Mouse (Mus musculus): ENCODE measurements at regions not wholly inside any gene's neighbourhood (a gene's known extent, or its start where the extent isn't known, plus 50 kb on each side); places are given as distances from the start of the nearest gene placed in this dataset.
"Not testable (repeated sequence)": the region's sequence is repeated elsewhere in the genome, so short reads cannot be mapped to it uniquely, and the experiment has no call there.

DNA sequence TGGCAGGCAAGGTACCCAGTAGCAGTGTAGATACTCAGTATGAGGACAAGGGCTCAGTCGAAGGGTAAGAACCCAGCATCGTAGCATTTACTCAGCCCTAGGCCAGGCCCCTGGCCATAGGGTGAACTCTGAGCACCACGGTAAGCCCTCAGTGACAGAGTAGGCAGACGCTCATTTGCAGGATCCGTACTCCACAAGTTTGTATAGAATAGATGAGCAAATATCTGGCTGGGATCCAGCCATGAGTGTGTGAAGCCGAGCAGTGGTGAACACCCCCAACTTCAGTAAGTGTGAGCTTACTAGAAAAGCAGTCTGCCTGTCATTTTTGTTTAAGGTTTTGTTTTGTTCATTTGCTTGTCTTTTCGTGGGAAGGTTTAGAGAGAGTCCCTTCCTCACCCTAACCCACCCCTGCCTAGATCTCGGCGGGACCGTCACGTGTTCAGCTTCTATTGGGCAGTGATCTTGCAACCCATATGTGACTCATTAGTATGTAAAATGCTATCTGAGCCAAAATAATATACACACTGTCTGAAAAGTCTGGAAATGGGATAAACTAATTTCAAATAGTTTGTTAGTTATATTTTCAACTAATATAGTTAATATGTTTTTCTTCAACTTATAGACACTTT, 76.3 kb downstream of the Gm5447 start:
- DNase-seq (ENCODE audit: low spot score in 2 of 2), result no peak

DNA sequence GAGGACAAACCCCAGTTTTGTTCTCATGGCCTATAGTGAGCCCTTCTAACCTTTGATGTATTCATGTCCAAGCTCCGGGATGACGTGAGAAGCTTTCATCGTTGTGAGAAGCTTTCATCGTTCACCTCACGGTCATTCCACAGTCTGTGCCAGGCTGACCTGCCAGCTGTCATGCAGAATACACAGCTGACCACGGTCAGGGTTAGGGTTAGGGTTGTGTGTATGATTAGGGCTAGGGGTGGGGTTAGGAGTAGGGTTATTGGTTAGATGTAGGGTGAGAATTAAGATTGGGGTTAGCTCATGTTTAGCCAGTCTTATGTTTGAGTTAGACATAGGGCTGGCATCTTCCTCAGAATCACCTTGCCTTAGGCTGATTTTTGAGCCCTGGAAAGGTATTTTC, 77.6 kb downstream of the Gm5447 start:
- DNase-seq (ENCODE audit: low spot score in 2 of 2), result not testable (repeated sequence)

DNA sequence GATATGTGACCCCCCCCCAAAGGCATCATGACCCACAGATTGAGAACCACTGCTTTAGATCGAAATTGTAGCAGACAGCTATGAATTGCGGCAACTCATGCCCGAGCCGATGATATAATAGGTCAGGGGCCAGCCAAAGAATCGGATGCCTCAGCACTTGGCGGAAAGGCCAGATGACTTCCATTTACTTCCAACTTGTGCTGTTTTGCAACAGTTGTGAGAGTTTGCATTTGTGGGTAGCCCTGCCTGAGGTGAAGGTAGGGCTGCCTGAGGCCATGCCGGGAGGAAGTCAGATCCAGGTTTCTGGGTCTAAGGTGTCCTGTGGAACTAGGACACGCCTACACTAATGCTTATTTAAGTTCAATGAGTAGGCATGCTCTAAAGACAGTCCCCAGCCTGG, 80.4 kb downstream of the Gm5447 start:
- no peak for DNase-seq (ENCODE audit: low spot score in 2 of 2)

DNA sequence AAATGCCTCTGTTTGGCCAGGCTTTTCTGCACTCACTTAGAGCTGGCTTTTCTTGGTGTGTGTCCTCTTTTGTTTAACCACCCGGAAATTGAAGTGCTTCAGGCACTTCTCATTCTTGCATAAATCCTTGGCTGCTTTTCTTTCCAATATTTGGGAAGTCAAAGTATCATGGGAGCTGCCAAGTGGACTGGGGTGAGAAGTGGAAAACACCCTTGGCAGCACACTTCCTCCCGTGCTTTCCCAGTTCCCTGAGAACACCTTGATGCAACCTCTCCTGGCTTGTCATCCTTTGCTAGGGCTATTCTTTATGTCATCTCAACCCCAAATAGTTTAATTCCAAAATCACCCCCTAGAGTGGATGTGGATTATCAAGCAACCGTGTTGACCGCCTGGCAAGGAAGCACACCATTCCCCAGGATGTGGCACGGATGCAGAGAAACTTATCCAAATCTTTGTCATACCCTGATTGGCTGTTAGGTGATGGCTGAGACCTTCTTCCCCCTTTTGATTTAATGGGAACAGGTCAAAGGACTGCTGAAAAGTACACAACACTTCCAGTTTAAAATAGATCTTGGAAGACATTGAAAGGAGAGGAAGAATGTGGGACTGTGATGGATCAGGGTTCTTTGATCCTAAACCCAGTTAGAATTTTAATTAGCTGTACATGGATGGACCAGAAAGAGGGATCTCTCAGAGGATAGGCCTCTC, 81.5 kb downstream of the Gm5447 start:
- DNase-seq (ENCODE audit: low spot score in 2 of 2), result no peak

DNA sequence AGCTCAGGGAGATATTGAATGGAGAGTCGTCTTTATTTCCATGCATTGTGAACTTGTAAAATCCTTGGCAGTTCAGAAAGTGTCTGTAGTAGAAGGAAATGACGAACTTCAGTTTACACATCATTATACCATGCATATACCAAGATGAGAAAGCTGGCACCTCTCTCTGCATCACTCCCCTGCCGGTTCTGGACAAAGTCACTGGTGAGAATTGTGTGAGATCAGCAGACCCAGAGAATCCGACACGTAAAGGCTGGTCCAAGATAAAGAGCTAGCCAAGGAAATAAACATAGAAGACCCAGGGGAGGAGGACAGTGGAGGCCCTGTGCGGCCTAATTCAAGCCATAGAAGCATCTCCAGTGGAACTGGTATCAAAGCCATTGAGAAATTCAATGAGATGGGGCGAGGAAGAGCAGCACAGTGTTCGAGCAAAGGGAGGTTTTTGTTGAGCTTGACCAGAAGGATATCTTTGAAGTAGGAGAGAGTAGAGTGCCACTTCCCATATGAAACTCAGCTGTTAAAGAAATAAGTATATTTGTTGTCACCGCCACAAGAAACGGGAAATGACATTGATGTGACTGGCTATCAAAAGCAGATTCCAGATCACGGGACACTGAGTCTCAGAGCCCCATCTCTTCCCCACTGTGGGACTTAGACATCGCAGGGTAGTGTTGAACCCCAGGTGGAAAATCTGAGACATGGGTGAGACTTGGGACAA, 82.3 kb downstream of the Gm5447 start:
- no peak for DNase-seq (ENCODE audit: low spot score in 2 of 2)

DNA sequence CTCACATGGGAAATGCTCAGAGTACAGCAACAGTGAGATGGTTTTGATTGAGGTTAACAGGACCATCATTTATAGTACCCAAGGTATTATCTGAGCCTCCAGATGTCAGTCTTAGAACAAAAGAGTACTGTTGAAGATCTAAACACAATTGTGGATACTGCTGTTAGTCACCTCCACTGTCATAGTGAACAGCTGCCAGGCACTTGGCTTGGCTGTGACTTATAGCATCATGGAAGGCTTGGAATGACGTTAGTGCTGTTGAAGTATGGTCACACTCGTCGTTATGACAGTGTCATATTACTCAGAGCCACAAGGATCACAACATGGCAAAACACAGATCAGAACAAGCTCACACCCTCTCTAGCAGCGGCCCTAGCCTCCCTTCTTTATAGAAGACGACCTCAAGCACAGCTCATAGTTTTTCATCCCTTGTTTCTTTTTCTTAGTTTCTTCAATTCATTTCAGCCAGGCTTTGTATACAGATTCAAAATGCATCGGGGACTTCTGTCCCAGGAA, 87.0 kb downstream of the Gm5447 start:
- no peak for DNase-seq (ENCODE audit: low spot score in 2 of 2)

DNA sequence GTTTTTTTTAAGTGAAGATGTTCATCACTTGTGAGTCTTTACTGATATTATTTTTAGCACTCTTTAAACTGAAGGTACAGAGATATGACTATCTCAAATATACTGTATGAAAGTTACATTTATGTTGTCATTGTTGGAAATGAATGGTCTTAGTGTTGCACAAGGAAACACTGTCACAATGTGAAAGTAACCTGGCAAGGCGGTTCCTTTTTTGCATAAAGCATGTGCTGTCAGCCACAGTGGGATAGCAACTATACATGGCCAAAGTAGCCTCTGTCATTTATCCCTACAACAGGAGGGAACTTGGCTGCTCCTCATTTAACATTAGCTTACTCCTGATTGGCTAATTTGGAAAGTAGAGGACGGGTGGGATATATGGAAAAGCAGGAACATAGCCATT, 94.3 kb downstream of the Gm5447 start:
- DNase-seq (ENCODE audit: low spot score in 2 of 2), result no peak

DNA sequence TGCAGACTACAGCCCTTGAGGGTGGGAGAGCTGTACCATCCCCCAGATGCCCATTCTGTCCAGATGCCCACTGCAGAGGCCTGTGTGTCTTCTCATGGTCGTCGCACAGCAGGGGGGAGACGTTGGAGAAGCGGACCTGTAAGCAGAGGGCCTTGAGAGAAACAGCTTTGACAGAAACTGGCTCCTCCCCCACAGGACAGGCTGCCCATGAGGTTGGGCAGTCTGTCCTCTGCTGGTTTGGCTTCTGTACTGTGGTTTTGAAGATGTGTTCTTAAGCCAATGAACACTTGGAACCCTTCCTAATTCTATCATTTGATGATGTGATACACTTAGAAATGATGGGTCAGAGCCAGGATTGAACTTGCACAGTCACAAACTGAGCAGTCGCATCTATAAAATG, 102.5 kb downstream of the Gm5447 start:
- DNase-seq (ENCODE audit: low spot score in 2 of 2), result no peak

DNA sequence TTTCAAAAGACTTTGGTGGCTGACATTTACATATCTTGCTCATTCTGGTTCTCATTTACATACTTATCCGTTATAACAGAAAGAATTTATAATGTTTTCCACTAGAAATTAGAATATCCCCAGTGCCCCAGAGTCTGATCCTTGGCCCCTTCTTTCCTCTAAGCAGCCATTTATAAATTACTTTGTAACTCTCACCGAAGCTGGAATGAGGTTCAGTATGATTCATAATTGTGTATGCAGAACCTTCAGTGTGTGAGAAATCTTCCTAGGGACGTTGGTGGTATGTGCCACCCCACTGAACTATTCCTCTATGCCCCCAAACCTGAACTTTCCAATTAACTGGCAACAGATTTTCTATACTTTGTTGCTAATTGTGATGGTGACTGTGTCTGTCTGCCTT, 104.7 kb downstream of the Gm5447 start:
- no peak for DNase-seq (ENCODE audit: low spot score in 2 of 2)

DNA sequence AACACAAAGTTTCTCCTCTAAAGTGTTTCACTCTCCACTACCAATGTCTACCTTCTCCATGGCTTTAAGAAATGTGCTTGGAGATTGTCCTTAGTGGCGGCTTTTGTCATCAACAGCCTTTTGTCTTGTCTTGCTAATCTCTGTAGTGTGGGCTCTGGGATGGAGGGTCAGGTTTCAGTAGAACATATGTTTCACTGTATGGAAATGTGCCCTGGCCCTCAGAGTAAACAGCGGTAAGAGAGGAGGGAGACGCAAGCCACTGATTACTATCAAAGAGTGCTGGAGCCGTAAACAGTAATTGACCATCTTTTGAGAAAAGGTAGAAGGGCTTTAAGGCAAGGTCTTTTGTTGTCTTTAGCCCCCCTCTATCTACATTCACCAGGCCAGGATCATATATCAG, 106.2 kb downstream of the Gm5447 start:
- no peak for DNase-seq (ENCODE audit: low spot score in 2 of 2)

DNA sequence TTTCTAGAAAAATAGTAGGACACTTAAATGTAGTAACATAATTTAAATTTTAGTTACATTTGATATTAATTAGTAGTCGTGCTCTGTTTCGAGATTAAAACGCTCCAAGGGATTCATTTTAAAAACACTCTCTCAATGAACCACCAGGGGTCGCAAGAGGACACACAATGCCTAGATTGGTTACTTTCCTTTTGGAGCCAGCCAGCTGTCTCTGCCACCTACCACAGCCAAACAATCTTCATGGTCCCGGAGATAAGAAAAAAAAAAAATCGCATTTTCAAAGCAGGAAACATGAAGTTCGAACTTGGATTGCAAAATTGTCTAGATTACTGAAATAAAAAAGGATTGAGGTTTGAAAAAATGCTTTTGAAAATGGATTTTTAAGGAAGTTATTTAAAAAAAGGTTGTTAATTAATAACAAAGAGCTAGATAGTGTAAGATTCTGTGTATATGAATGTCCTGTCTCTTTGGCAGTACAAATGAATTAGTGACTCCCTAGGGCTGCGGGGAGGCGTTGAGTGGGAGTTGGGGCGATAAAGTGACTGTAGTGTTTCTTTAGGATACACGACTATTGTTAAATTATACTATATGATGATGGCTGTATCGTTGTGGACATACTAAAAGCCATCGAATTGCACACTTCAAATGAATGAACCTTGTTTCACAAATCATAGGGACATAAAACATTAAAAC, 108.6 kb downstream of the Gm5447 start:
- DNase-seq (ENCODE audit: low spot score in 2 of 2), result peak; percentile 42 to 92

DNA sequence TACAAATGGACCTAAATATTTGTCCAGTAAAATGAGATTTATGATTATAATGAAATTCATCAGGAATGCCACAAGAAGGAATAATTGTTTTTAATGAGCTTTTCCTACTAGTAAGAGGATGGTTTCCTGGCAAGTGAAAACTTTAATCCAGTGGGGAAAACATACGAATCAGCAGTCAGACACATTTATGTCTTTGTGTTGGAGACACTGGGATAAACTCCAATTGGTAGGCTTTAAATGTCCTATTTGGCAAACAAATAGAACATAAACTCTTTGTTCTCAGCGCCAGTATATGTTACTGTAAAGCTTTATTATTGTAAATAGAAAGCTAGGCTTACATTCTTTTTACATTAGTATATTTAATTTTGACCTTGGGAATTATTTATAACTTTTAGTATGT, 127.0 kb downstream of the Gm5447 start:
- no peak for DNase-seq (ENCODE audit: low spot score in 2 of 2)

DNA sequence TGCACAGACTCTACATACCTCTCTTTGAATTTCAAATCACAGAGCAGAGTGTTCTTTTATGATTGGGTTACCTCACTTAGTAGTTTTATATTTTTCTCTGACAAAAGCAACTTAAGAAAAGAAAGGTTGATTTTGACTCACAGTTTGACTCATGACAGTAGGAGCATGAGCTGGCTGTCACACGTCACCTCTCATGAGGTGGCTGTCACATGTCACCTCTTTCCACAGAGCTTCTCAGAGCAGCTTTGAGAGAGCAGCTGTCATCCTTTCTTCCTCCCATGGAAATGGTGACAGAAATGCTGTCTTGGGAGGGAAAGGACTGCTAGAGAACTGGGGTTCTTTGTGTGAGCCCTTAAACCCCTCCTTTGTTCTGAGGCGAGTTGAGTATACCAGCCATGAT, 133.4 kb downstream of the Gm5447 start:
- DNase-seq (ENCODE audit: low spot score in 2 of 2), result no peak

DNA sequence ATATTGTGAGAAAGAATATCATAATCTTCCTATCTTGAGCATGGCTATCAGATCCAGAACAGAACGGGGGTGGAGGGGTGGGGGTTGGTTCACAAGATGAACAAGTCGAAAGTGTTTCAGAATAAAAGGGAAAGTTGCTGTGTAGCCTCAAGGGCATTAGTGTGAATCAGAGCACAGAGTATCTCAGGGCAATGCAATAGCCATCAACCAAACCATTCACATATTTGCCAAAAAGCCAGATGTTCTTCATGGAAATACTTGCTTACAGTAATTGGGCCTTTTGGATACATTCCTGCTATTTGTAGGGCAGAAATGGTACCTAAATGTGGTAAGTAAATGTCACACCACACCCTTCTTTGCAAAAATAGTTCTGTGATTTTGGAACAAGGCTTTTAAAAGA, 135.2 kb downstream of the Gm5447 start:
- DNase-seq (ENCODE audit: low spot score in 2 of 2), result no peak

DNA sequence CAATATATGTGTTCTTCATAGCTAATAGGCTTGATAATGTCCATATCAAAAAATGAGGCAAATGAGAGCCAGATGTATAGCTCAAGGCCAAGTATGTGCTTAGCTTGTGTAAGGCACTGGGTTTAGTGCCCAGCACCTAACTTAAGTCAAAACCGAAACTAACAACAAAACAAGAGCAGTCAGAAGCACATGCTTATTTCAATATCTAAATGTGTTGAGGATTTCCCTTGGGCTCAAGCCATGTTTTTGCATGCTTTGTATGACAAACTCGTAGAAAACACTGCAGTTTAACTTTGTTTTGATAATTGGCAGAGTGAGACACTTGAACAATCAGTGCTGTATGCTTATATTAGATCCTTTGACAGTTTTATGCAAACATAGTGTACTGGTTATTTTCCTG, 148.7 kb downstream of the Gm5447 start:
- DNase-seq (ENCODE audit: low spot score in 2 of 2), result no peak

DNA sequence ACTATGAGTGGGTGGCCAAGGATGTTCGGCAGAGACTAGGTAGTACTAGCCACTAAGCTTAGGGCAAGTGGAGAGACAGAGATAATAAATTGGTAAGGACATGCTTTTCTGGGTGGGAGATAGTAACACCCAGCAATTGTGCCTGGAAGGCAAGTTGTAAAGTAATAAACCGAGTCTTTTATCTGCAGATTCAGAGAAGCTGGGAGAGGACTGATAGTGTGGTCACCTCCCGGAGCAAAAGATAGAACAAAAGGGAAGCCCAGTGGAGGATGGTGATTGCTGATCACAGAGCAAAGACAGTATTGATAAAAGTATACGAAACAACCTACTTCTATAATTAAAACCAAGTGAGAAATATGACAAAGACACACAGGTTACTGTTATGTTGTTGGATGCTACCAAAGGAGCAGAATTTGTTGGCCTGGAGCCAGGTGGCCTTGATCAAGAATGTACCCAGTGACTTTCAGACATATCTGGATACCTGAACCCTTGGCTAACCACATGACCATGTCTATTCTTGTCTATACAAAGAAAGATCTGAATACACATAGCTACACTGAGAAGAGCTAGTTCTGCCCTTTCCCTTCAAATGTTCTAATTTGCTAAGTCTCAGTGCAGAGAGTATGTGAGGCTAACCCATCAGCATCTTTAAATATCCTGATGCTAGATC, 150.7 kb downstream of the Gm5447 start:
- no peak for DNase-seq (ENCODE audit: low spot score in 2 of 2)

DNA sequence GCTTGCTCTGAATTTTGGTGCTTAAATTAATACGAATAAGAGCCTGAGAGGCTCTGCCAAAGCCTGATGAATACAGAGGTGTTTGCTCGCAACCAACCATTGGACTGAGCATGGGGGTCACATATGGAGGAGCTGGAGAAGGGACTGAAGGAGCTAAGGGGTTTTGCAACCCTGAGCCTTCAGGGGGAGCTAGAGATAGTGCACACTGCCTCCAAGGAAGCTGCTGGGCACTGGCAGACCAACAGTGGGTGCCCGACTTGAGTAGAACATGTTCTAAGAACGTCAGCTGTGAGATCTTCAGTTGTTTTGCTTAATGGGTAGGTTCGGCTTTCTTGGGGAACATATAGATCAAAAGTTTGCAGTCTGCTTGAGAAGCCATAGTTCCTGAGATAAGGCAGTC, 158.5 kb downstream of the Gm5447 start:
- no peak for DNase-seq (ENCODE audit: low spot score in 2 of 2)

DNA sequence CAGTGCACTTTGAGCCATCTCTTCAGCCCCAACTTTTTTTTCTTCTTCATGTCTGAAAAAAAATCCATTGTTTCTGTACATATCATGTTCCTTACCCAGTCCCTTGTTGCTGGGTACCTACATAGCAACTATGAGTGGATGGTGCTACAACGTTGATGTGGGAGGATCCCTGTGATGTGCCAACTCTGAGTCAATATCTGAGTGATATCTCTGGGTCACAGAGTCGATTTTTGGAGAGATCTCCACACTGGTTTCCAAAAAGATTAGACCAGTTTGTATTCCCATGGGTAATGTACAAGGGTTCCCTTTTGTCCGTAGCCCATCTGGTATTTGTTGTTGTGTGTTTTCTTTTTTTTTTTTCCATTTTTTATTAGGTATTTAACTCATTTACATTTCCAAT, 165.7 kb downstream of the Gm5447 start:
- no peak for DNase-seq (ENCODE audit: low spot score in 2 of 2)

DNA sequence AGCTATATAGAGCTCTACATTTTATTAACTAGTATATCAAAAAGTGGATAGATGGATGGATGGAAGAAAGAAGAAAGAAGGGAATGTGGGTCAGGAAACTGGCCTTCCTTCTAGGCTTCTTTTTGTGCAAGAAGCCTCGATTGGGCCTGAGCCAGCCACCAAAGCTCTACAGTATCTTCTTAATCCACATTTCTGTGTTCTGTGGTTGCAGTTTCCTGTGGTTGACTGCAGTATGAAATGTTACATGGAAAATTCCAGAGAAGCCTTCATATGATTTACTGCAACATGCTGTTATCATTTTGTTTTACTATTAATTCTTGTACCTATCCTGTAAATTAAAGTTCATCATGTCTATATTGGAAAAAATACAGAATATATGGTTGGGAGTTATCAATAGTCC, 173.3 kb downstream of the Gm5447 start:
- no peak for DNase-seq (ENCODE audit: low spot score in 2 of 2)

DNA sequence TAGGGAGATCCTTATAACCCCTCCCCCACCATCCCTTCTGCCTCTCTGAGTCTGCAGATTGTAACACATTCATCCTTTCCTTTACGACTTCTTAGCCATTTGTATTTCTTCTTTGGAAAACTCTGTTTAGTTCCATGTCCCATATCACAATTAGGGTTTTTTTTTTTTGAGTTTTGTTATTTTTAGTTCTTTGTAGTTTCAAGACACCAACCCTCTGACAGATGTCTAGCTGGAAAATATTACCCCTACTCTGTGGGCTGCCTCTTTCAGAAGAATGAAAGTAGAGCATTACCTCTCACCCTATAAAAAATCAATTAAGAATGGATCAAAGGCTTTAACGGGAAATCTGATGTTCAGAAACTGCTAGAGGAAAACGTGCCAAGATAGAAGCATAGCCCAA, 180.1 kb downstream of the Gm5447 start:
- DNase-seq (ENCODE audit: low spot score in 2 of 2), result no peak

DNA sequence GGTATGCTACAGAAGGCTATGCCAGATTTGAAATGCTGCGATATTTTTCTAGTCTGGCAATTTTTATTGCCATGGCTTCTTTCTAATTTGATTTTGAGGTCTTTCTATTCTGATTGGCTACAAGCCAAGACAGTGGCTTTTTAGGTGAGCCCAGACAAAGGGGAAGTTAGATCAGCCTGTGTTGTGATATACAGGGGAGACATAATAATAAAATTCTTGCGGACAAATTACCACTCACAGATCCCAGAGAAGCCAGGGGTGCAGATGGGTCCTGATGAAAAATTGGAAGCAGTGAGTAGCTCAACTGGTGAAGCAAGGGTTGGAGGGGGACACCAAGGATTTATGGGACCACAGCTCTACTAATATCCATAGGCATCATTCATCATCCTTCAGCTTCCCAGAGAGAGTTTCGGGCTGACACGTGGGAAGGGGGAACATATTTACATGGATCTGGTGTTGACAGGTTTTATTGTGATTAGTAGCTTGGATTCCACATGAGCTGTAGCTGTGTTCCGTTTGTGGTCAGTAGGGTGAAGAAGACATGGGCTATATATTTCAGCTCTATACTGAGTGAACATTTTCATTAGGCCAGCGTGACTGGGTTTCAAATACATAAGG, 190.0 kb downstream of the Gm5447 start:
- DNase-seq (ENCODE audit: low spot score in 2 of 2), result no peak
